Mouse (Mus musculus): ENCODE measurements around the gene Rsbn1. TPM values are rescaled to one million over a fixed set of nuclear protein-coding genes. Genes with fewer than 3 reads are reported as not detected.

Gene Rsbn1
- polyA plus RNA-seq, 1 experiment: 22.2 TPM

- TF ChIP-seq POLR2A (IDR thresholded peaks at IDR 0.05; ENCODE audit: borderline replicate concordance, extremely low read depth, insufficient read depth, insufficient read length, poor library complexity, severe bottlenecking) (no peak), CTCF (IDR thresholded peaks at IDR 0.05; ENCODE audit: borderline replicate concordance, extremely low read depth, insufficient read depth, insufficient read length) (no peak)
- no peak for DNase-seq (ENCODE audit: low read depth)
Observed at GRCm38 (mm10) chr3:103960622-103961021, 46.7 kb downstream of the Rsbn1 start.

DNA sequence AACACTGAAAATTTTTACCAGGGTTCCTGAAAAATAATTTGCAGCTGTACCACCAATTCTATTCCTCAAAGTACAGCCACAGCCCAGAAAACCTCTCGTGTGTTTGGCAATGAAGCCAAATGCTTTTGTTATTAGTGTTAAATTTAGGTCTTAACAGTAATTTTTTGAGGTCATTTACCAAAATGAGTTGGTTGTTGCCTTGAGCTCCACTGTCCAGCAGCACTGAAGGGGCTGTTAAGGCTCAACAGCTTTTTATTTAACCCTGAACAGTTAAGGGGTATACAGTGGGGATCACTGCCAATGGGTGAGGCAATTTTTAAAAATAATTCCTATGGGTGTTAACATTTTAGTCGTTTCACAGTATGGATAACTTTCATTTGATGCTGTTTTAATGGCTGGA, 53.3 kb downstream of the Rsbn1 start:
- TF ChIP-seq POLR2A (IDR thresholded peaks at IDR 0.05; ENCODE audit: borderline replicate concordance, extremely low read depth, insufficient read depth, insufficient read length, poor library complexity, severe bottlenecking): no peak
- no peak for TF ChIP-seq CTCF (IDR thresholded peaks at IDR 0.05; ENCODE audit: borderline replicate concordance, extremely low read depth, insufficient read depth, insufficient read length)
- no peak for DNase-seq (ENCODE audit: low read depth)

DNA sequence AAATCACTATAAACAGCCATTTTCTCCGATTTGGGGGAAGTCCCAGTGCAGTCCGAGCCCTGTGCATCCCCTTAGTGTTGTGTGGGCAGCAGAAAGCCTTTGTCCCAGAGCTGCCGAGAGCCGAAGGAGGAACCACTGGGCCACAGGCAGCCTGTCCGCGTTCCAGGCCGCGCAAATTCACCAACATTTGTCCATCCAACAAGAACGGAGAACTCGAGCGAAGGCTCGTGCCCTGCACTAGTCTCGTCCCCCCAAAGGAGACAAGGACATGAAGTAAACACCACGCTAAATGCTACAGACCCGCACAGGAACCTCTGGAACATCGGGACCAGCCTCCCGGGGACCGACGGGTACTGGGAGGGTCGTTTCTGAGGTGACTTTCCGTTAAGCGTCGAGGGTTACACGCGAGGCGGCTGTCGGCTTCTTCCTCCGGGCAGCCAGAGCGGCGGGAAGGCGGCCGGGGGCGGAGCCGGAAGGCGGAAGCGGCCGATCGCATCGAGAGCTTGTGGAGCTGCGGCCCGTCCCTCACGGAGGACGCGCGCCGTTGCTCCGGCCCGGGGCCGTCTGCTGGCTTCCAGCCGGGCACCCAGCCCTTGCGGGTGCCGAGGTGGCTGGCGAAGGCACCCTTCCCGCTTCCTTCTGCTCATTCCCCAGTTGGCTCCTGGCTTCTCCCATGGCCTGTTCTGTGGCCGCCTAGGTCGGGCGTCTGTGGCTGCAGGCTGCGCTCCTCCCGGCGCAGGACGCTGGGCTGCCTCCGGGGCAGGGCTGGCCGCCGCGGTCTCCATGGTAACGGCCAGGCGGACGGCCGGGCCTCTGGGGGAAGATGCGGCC, 54.2 kb downstream of the Rsbn1 start, which contains the start of gene Phtf1:
Phtf1 (plus strand) TSS at position 250 of the 831 bp plus-strand sequence.
- peak; percentile 94 for DNase-seq (ENCODE audit: low read depth)
- TF ChIP-seq CTCF (IDR thresholded peaks at IDR 0.05; ENCODE audit: borderline replicate concordance, extremely low read depth, insufficient read depth, insufficient read length) (no peak), POLR2A (IDR thresholded peaks at IDR 0.05; ENCODE audit: borderline replicate concordance, extremely low read depth, insufficient read depth, insufficient read length, poor library complexity, severe bottlenecking) (peak; percentile 83)

GRCm38 (mm10) chr3:103968701-103969100, 54.8 kb downstream of the Rsbn1 start:
- TF ChIP-seq CTCF (IDR thresholded peaks at IDR 0.05; ENCODE audit: borderline replicate concordance, extremely low read depth, insufficient read depth, insufficient read length) (no peak), POLR2A (IDR thresholded peaks at IDR 0.05; ENCODE audit: borderline replicate concordance, extremely low read depth, insufficient read depth, insufficient read length, poor library complexity, severe bottlenecking) (no peak)
- peak; percentile 89 for DNase-seq (ENCODE audit: low read depth)

DNA sequence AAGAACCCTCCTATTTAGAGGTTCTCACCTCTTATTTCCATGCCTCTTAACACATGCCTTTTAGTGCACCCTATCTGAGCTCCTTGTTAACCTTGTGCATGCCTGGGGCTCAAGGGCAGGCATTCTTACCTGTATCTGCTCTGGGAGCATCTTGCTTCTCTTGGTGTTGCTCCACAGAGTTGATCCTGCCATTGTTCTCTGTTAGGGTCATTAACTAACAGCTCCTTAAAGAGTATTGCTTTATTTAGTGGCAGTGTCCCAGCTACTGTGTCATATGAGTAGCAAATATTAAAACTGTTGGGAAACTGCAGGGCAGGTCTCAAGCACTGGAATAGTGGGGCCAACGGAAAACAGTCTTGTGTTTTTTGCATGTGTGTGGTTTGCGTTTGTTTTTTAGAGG, 57.2 kb downstream of the Rsbn1 start:
- TF ChIP-seq CTCF (IDR thresholded peaks at IDR 0.05; ENCODE audit: borderline replicate concordance, extremely low read depth, insufficient read depth, insufficient read length): no peak
- no peak for TF ChIP-seq POLR2A (IDR thresholded peaks at IDR 0.05; ENCODE audit: borderline replicate concordance, extremely low read depth, insufficient read depth, insufficient read length, poor library complexity, severe bottlenecking)
- no peak for DNase-seq (ENCODE audit: low read depth)

DNA sequence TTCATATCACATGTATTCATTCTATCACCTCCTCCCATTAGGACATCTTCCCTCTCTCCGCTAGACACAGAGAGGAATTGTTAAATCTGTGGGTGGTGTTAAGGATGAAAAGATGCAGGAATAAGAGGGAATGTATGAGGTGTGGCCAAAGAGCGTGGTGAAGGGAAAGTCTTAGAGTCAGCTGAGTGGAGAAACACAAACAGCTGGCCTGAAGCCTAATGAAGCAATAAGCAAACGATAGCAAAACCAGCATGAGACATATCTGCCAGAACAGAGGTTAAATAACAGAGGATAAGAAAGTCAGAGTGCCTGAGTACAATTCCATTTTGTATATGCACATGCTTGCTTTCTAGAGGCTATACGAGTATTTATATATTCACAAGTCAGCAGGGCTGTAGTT, 70.6 kb downstream of the Rsbn1 start:
- TF ChIP-seq CTCF (IDR thresholded peaks at IDR 0.05; ENCODE audit: borderline replicate concordance, extremely low read depth, insufficient read depth, insufficient read length): no peak
- TF ChIP-seq POLR2A (IDR thresholded peaks at IDR 0.05; ENCODE audit: borderline replicate concordance, extremely low read depth, insufficient read depth, insufficient read length, poor library complexity, severe bottlenecking): no peak
- no peak for DNase-seq (ENCODE audit: low read depth)

GRCm38 (mm10) chr3:103985194-103985593, 71.3 kb downstream of the Rsbn1 start:
- TF ChIP-seq POLR2A (IDR thresholded peaks at IDR 0.05; ENCODE audit: borderline replicate concordance, extremely low read depth, insufficient read depth, insufficient read length, poor library complexity, severe bottlenecking) (no peak), CTCF (IDR thresholded peaks at IDR 0.05; ENCODE audit: borderline replicate concordance, extremely low read depth, insufficient read depth, insufficient read length) (no peak)
- DNase-seq (ENCODE audit: low read depth): no peak

DNA sequence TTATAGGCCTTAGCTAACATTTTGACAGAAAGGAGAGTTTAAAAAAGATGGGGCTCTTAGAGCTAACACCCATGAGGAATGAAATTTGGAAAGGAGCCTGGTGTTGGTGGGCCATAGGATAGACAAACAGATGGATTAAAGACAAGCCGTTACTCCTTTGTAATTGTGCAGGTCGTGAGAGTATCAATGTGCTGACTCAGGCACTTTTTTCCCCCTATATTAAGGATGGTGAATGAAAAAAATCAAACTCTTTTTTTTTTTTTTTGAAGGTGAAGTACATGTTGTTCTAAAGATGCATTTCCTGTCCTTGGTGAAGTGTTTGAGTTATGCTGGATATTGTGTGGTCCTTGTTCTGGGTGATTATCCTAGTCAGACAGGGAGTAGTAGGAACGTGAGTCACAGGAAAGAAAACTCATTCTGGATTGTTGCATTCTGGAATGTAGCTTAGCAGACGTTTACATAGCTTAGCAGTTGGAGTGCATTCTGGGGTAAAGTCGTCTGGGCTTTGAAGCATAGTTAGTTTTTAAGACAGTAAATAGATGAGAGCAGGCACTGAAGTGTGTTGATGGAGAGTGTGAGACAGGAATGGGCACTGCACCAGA, 74.0 kb downstream of the Rsbn1 start:
- DNase-seq (ENCODE audit: low read depth): no peak
- TF ChIP-seq POLR2A (IDR thresholded peaks at IDR 0.05; ENCODE audit: borderline replicate concordance, extremely low read depth, insufficient read depth, insufficient read length, poor library complexity, severe bottlenecking): no peak
- TF ChIP-seq CTCF (IDR thresholded peaks at IDR 0.05; ENCODE audit: borderline replicate concordance, extremely low read depth, insufficient read depth, insufficient read length): no peak

DNA sequence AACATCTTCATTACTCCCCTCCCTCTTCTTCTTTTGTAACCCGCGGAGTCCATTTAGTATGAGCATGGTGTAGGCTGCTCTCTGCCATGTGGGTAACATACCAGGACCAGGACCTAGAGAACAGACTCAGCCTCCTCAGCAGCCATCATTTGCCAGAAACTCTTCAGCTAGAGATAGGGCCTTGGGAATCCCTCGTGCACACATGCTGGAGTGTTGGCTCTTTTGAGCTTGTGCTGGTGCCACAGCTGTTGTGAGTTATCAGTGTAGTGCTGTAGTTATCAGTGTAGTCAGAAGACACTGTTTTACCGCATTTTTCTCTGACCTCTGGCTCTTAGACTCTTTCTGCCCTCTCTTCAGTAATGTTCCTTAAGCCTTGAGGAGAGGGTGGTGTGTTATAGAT, 75.4 kb downstream of the Rsbn1 start:
- DNase-seq (ENCODE audit: low read depth): no peak
- TF ChIP-seq POLR2A (IDR thresholded peaks at IDR 0.05; ENCODE audit: borderline replicate concordance, extremely low read depth, insufficient read depth, insufficient read length, poor library complexity, severe bottlenecking) (no peak), CTCF (IDR thresholded peaks at IDR 0.05; ENCODE audit: borderline replicate concordance, extremely low read depth, insufficient read depth, insufficient read length) (no peak)

DNA sequence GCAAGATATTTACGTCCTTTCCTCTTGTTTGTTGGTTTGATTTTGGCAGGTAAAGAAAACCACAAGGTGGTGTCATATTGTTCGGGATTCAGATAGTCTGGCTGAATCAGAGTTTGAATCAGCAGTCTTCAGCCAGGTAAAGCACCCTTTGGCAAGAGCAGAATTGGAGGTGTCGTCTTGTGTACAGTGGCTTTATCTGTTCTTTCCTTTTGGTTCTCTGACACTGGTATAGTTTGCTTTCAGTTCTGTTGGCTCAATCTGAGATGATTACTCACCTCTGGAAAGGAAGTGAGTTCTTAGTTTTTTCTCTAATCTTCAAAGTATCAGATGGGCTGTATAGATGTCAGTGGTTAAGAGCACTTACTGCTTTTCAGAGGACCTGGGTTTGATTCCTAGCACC, 77.4 kb downstream of the Rsbn1 start:
- TF ChIP-seq CTCF (IDR thresholded peaks at IDR 0.05; ENCODE audit: borderline replicate concordance, extremely low read depth, insufficient read depth, insufficient read length) (no peak), POLR2A (IDR thresholded peaks at IDR 0.05; ENCODE audit: borderline replicate concordance, extremely low read depth, insufficient read depth, insufficient read length, poor library complexity, severe bottlenecking) (no peak)

DNA sequence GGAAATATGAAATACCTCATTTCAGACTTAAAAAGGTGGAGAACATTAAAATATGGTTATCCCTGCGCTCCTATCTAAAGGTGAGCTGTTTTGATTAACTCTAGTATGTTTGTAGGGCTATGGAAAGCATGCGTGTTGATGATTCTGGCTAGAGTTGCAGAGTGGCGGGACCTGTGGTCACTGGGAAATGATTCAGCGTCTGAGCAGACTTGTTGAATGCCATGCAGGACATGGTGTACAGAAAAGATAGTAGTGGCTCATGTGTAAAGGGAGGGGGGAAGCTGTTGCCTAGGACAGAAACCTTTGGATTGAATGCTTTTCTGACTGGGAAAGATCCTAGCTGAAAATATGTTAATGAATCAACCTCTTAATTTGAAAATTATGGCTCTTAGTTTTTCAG, 84.8 kb downstream of the Rsbn1 start:
- TF ChIP-seq CTCF (IDR thresholded peaks at IDR 0.05; ENCODE audit: borderline replicate concordance, extremely low read depth, insufficient read depth, insufficient read length) (no peak), POLR2A (IDR thresholded peaks at IDR 0.05; ENCODE audit: borderline replicate concordance, extremely low read depth, insufficient read depth, insufficient read length, poor library complexity, severe bottlenecking) (no peak)
- no peak for DNase-seq (ENCODE audit: low read depth)

More for the DNA sequence above, 77.4 kb downstream of the Rsbn1 start:
- DNase-seq (ENCODE audit: low read depth): no peak
